Mouse (Mus musculus) layer of hippocampus, adult 9-10 months (tissue): Measurements from ENCODE around the gene Vasn.
A peak's percentile ranks its signal among the peaks of the same experiment; 100 is the strongest.

Experiments used
- DNase-seq: peaks from one replicate; pipeline ENCODE4 v3.0.0; 2022; ENCODE audit warnings: low spot score

Vasn gene

GRCm38 (mm10) chr16:4643670-4644419 is 4.1 kb downstream of the Vasn start:
- DNase-seq, result peak; percentile 24

- DNase-seq, result no peak
These were observed 6.1 kb downstream of the Vasn start for GRCm38 (mm10) chr16:4645867-4646266.

- no peak for DNase-seq
These were observed 7.1 kb downstream of the Vasn start for GRCm38 (mm10) chr16:4646831-4647230.

GRCm38 (mm10) chr16:4647651-4648141 is 8.0 kb downstream of the Vasn start:
- no peak for DNase-seq

- DNase-seq, result no peak
These were observed 8.8 kb downstream of the Vasn start for GRCm38 (mm10) chr16:4648416-4649023.

- DNase-seq, result no peak
These were observed 9.5 kb downstream of the Vasn start for GRCm38 (mm10) chr16:4649211-4649610.

- no peak for DNase-seq
These were observed 10.0 kb downstream of the Vasn start for GRCm38 (mm10) chr16:4649692-4650091.

GRCm38 (mm10) chr16:4650161-4650560 is 10.4 kb downstream of the Vasn start:
- no peak for DNase-seq

GRCm38 (mm10) chr16:4651081-4651480 is 11.3 kb downstream of the Vasn start:
- no peak for DNase-seq

- no peak for DNase-seq
These were observed 11.9 kb downstream of the Vasn start for GRCm38 (mm10) chr16:4651624-4652023.

- no peak for DNase-seq
These were observed 13.1 kb downstream of the Vasn start for GRCm38 (mm10) chr16:4652707-4653416.

- DNase-seq, result no peak
These were observed 15.0 kb downstream of the Vasn start for GRCm38 (mm10) chr16:4654706-4655105.

GRCm38 (mm10) chr16:4655251-4655734 is 15.6 kb downstream of the Vasn start:
- DNase-seq, result no peak

- DNase-seq, result no peak
These were observed 16.2 kb downstream of the Vasn start for GRCm38 (mm10) chr16:4655764-4656570.

- DNase-seq, result no peak
These were observed 16.9 kb downstream of the Vasn start for GRCm38 (mm10) chr16:4656571-4657081.

GRCm38 (mm10) chr16:4658781-4659245 is 19.1 kb downstream of the Vasn start:
- no peak for DNase-seq

GRCm38 (mm10) chr16:4659326-4659725 is 19.6 kb downstream of the Vasn start:
- DNase-seq, result no peak

GRCm38 (mm10) chr16:4661605-4662004 is 21.9 kb downstream of the Vasn start:
- DNase-seq, result no peak

- no peak for DNase-seq
These were observed 24.1 kb downstream of the Vasn start for GRCm38 (mm10) chr16:4663806-4664205.

GRCm38 (mm10) chr16:4665726-4666125 is 26.0 kb downstream of the Vasn start:
- no peak for DNase-seq

- peak; percentile 83 for DNase-seq
These were observed 27.6 kb downstream of the Vasn start for GRCm38 (mm10) chr16:4667190-4667808.
